Mouse (Mus musculus) brown adipose tissue, adult 24 weeks (tissue): ENCODE results near the gene Dbil5. TPM values are rescaled to one million over a fixed set of nuclear protein-coding genes. Genes with fewer than 3 reads are reported as not detected.
"Not testable (repeated sequence)": the region's sequence is repeated elsewhere in the genome, so short reads cannot be mapped to it uniquely, and the experiment has no call there.

Source experiments
- H3K27ac ChIP-seq: fragments of 200-500 bp; replicated peaks from 2 replicates; pipeline ENCODE4 v1.5.1; 2012; ENCODE audit warnings: low read depth, mild to moderate bottlenecking, low read length
- H3K4me1 ChIP-seq: fragments of 200-500 bp; 2 replicates; pipeline ENCODE4 v1.6.1; 2012; ENCODE audit warnings: low read length, mixed read lengths; ENCODE audit not compliant: control insufficient read depth, insufficient read depth, insufficient read length
- H3K4me3 ChIP-seq: fragments of 200-500 bp; 2 replicates; pipeline ENCODE4 v1.5.1; 2012; ENCODE audit warnings: low read depth, mild to moderate bottlenecking, low read length, moderate library complexity; ENCODE audit not compliant: insufficient read depth
- polyA plus RNA-seq: library from polyadenylated mRNA; stranded (reverse); fragments of >200 nt; gene quantifications from 2 replicates; pipeline ENCODE4 v1.2.4, GENCODE M21; 2012; ENCODE audit not compliant: missing spikeins, insufficient read depth, insufficient read length

The Dbil5 gene
- polyA plus RNA-seq, 1 experiment = not detected

DNA sequence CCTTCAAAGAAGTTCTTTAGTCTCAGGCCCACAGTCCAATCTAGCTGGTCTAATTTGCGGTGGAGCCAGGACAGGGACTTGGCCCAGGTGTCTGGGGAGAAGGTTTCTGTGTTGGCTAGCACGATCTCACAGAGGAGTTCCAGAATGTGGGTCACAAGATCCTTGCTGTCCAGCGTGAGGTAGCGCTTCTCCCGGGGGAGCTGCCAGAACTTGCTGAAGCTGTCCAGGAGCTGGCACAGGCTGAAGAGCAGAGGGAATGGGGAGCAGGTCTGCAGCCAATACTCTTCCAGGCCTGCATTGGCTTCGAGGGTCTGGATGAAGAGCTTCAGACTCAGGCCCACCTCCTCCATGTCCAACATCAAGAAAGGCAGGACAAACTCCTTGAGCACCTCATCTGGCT, 5.8 kb upstream of the Dbil5 start:
- H3K27ac ChIP-seq, H3K4me1 ChIP-seq, H3K4me3 ChIP-seq: not testable (repeated sequence)

DNA sequence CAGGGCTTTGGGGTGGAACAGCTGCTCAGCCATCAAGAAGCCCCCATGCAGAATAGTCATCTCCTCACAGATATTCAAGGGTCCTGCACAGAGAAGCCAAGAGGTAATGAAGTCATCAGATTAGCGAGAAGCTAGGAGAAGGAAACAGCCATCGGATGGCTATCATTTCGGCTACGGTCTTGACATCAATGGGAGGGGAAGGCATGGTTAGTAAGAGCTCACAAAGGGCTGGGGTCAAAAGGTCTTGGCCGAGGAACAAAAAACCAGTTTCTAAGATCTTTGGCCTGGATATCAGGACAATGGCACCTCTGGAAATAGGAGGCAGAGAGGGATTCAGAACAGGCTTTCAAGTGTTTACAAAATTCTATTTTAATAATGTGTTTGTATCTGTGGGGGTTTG, 3.6 kb upstream of the Dbil5 start:
- H3K27ac ChIP-seq = no peak overlapping the region
- no peak overlapping the region for H3K4me3 ChIP-seq
- H3K4me1 ChIP-seq = peaks cover 4% of the 10 kb centered on the region; the same call in 1 of the 2 replicates

DNA sequence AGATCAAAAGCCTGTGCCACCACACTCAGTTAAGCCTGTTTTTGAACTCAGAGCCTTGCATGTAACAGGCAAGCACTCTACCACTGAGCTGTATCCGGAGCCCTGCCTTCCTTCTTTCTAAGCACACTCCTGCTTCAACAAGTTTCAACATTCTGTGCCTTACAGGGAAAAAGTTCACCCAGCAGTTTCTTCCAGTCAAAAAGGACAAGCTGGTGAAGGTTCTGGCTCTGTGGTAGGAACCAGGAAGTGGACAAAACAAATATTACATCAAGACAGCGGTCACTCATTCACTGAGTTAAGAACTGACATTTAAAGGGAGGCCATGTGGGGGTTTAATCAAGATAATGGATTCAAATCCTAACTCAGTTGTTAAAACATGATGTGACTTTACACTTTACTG, 2.4 kb upstream of the Dbil5 start:
- no peak overlapping the region for H3K27ac ChIP-seq
- H3K4me3 ChIP-seq = no peak overlapping the region
- H3K4me1 ChIP-seq = peaks cover 4% of the 10 kb centered on the region; the same call in 1 of the 2 replicates

GRCm38 (mm10) chr11:76216049-76216540, 1.3 kb upstream of the Dbil5 start:
- Histone ChIP-seq H3K4me1 (peaks cover 4% of the 10 kb centered on the region; the same call in 1 of the 2 replicates), H3K4me3 (no peak overlapping the region), H3K27ac (no peak overlapping the region)

DNA sequence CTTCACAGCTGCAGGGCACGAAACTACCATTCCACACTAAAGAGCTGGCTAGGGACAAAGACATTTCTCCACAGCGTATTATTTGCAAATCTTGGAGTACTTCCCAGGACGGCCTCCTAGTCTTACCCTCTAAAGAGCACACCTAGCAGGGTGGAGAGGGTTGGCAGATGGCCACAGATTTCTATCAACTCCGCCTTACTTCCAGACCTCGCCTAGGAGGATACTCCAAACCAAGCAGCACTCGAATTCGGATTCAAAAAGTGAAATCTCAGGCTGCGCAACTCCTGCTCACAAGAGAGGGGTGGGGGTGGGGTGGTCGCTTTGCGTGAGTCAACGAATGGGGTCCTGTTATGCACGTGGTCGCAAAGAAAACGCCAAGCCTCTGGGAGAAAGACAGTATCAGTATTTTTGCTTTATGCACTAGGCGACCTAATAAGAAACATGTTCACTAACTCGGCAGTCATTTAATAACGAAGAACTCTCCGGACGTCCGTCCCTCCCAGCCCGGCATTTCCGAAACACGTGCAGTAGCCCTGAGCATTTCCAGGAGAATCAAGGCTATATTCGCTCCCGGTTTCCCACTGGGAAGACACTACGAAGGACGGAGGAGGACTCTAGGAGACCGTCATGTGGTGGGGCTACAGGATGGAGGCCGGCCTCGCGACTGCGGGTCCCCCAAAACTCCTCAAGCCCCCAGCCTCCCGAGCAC, 573 bp upstream of the Dbil5 start:
- peak overlapping the region; percentile 76 for H3K4me3 ChIP-seq
- H3K4me1 ChIP-seq = peaks cover 3% of the 10 kb centered on the region; the same call in 1 of the 2 replicates
- peak overlapping the region; percentile 79 for H3K27ac ChIP-seq

GRCm38 (mm10) chr11:76224631-76225030, 7.2 kb downstream of the Dbil5 start:
- H3K4me1 ChIP-seq = no peaks in the 10 kb centered on the region
- H3K4me3 ChIP-seq = no peak overlapping the region
- no peak overlapping the region for H3K27ac ChIP-seq

GRCm38 (mm10) chr11:76225051-76225450, 7.6 kb downstream of the Dbil5 start:
- Histone ChIP-seq H3K4me3 (no peak overlapping the region), H3K4me1 (no peaks in the 10 kb centered on the region), H3K27ac (no peak overlapping the region)

DNA sequence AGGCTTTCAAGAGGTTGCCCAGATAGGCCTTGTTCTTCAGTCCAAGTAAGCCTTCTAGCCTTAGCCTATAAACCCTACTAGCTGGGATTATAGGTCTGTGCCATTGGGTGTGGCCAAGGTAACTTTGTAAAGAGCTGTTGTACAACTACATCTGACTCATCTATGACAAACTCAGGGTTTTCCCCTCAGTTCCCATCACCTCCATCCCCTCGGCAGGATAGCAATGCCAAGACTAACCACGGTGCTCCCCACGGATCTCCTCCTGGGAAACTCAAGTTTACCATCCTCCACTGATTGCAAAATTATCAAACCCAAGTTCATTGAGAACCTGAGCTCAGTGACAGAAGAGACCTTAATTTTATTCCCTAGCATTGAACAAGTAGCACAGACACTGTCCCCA, 18.7 kb downstream of the Dbil5 start:
- no peaks in the 10 kb centered on the region for H3K4me1 ChIP-seq
- no peak overlapping the region for H3K4me3 ChIP-seq
- no peak overlapping the region for H3K27ac ChIP-seq

GRCm38 (mm10) chr11:76239750-76240149, 22.3 kb downstream of the Dbil5 start:
- Histone ChIP-seq H3K4me1 (no peaks in the 10 kb centered on the region), H3K27ac (no peak overlapping the region), H3K4me3 (no peak overlapping the region)

- peak within 1 kb of the TSS; percentile 82 for H3K4me3 ChIP-seq
- H3K4me1 ChIP-seq = no peaks in the 10 kb centered on the region
- peak within 1 kb of the TSS; percentile 74 for H3K27ac ChIP-seq
Measured at GRCm38 (mm10) chr11:76242901-76243810, 25.7 kb downstream of the Dbil5 start, which contains the start of the genes Mrm3 and Glod4. Gene Mrm3 (plus strand): TSS chr11:76243715. Gene Glod4 (minus strand): TSS chr11:76243725.

GRCm38 (mm10) chr11:76243811-76244546, 26.6 kb downstream of the Dbil5 start:
- Histone ChIP-seq H3K4me3 (peak overlapping the region; percentile 82), H3K4me1 (no peaks in the 10 kb centered on the region), H3K27ac (peak overlapping the region; percentile 74)

DNA sequence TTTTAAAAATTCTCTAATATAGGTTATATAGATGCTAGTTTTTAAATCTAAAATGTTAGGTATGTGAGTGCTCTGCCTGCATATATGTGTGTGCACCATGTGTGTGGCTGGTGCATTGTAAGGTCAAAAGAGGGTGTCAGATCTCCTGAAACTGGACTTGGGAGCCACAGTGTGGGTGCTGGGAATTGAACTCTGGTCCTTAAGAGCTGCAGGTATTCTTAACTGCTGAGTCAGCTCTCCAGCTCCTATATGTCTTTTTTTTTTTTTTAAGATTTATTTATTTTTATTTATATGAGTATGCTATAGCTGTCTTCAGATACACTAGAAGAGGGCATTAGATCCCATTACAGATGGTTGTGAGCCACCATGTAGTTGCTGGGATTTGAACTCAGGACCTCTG, 29.0 kb downstream of the Dbil5 start:
- no peaks in the 10 kb centered on the region for H3K4me1 ChIP-seq
- no peak overlapping the region for H3K27ac ChIP-seq
- H3K4me3 ChIP-seq = no peak overlapping the region

- H3K27ac ChIP-seq = no peak overlapping the region
- H3K4me3 ChIP-seq = no peak overlapping the region
- no peaks in the 10 kb centered on the region for H3K4me1 ChIP-seq
Measured at GRCm38 (mm10) chr11:76247239-76247638, 29.8 kb downstream of the Dbil5 start.

DNA sequence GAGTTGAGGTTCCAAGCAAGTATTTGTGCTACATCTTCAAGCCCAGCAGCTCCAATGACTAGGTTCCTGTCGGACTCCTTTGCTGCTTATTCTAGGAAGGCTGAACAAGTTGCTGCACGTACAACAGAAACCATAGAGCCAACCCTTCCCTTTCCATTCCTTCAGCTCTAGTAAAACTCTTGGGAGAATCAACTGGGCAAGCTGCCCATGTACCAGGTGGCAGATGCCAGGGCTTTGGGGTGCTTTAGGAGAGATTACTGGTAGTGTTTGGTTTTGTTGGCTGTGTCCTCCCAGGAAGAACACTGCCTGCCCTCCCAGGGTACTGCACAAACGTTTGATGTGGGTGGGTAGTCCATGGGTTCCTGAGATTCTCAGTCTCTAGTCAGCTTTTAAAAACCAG, 34.6 kb downstream of the Dbil5 start:
- H3K4me3 ChIP-seq = no peak overlapping the region
- H3K4me1 ChIP-seq = no peaks in the 10 kb centered on the region; the same call in 1 of the 2 replicates
- no peak overlapping the region for H3K27ac ChIP-seq
